Mouse (Mus musculus) inflammation-experienced regulatory T-cells, adult 6 months (primary cell): ENCODE results near the gene Ttc7b. TPM values are rescaled to one million over a fixed set of nuclear protein-coding genes. Genes with fewer than 3 reads are reported as not detected.

Source experiments
- ATAC-seq: one replicate; pipeline ENCODE4 v1.8.0; 2017
- polyA plus RNA-seq, 3 experiments: library from polyadenylated mRNA; unstranded; fragments of 100-300 nt; shearing (Covaris generic); gene quantifications; one replicate each; pipeline ENCODE4 v1.2.1; 2017

The Ttc7b gene
- polyA plus RNA-seq: 1 to 10 TPM; 3.7 to 4.3 (median 3.7) TPM

- peak; percentile 73 for ATAC-seq
Observed at GRCm38 (mm10) chr12:100520794-100521186, at the start of gene Ttc7b. Gene Ttc7b, minus strand, starts transcription at chr12:100520826.

GRCm38 (mm10) chr12:100568831-100569230 is 48.2 kb upstream of the Ttc7b start:
- no peak for ATAC-seq

GRCm38 (mm10) chr12:100568105-100568504 is 47.5 kb upstream of the Ttc7b start:
- no peak for ATAC-seq

- ATAC-seq: no peak
Observed at GRCm38 (mm10) chr12:100567627-100568026, 47.0 kb upstream of the Ttc7b start.

- no peak for ATAC-seq
Observed at GRCm38 (mm10) chr12:100553675-100554074, 33.0 kb upstream of the Ttc7b start.

- no peak for ATAC-seq
Observed at GRCm38 (mm10) chr12:100551972-100552371, 31.3 kb upstream of the Ttc7b start.

GRCm38 (mm10) chr12:100544194-100544567 is 23.6 kb upstream of the Ttc7b start:
- ATAC-seq: no peak

GRCm38 (mm10) chr12:100543437-100544193 is 23.0 kb upstream of the Ttc7b start:
- no peak for ATAC-seq

- no peak for ATAC-seq
Observed at GRCm38 (mm10) chr12:100542494-100542893, 21.9 kb upstream of the Ttc7b start.

GRCm38 (mm10) chr12:100542076-100542475 is 21.4 kb upstream of the Ttc7b start:
- no peak for ATAC-seq

- ATAC-seq: no peak
Observed at GRCm38 (mm10) chr12:100539158-100539714, 18.6 kb upstream of the Ttc7b start.

GRCm38 (mm10) chr12:100538445-100539157 is 18.0 kb upstream of the Ttc7b start:
- ATAC-seq: no peak

- ATAC-seq: no peak
Observed at GRCm38 (mm10) chr12:100537091-100537490, 16.5 kb upstream of the Ttc7b start.

- ATAC-seq: no peak
Observed at GRCm38 (mm10) chr12:100535028-100535427, 14.4 kb upstream of the Ttc7b start.

- no peak for ATAC-seq
Observed at GRCm38 (mm10) chr12:100534028-100534427, 13.4 kb upstream of the Ttc7b start.

- no peak for ATAC-seq
Observed at GRCm38 (mm10) chr12:100533209-100533608, 12.6 kb upstream of the Ttc7b start.

GRCm38 (mm10) chr12:100531740-100532139 is 11.1 kb upstream of the Ttc7b start:
- ATAC-seq: no peak

GRCm38 (mm10) chr12:100530871-100531270 is 10.2 kb upstream of the Ttc7b start:
- peak; percentile 65 for ATAC-seq

- no peak for ATAC-seq
Observed at GRCm38 (mm10) chr12:100529651-100530050, 9.0 kb upstream of the Ttc7b start.

- ATAC-seq: no peak
Observed at GRCm38 (mm10) chr12:100529172-100529571, 8.5 kb upstream of the Ttc7b start.

GRCm38 (mm10) chr12:100528246-100528645 is 7.6 kb upstream of the Ttc7b start:
- no peak for ATAC-seq

- no peak for ATAC-seq
Observed at GRCm38 (mm10) chr12:100527753-100528152, 7.1 kb upstream of the Ttc7b start.

- no peak for ATAC-seq
Observed at GRCm38 (mm10) chr12:100527241-100527640, 6.6 kb upstream of the Ttc7b start.

- ATAC-seq: no peak
Observed at GRCm38 (mm10) chr12:100525939-100526338, 5.3 kb upstream of the Ttc7b start.
